Mouse (Mus musculus): ENCODE measurements around the gene Psapl1. TPM values are rescaled to one million over a fixed set of nuclear protein-coding genes. Genes with fewer than 3 reads are reported as not detected.

The Psapl1 gene
- polyA plus RNA-seq, 1 experiment from 2014 or later, result 61.4 TPM

DNA sequence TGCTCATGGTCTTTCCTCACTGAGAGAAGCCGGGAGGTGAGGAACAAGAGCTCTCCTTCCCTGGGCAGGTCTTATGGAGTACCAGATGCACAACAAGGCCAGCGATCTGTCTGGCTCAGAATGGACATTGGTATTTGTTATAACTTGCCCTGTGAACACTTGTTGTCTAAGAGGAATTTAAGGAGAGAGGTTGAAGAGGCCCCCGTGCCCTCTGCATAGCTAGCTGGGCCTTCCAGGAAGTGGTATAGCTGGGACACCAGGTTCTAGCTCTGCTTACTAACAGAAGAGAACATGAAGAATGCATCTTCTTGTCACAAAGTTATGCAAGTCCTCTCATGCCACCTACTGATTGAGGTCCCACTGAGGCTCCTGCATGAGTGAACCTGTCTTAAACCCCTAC lies 44.2 kb downstream of the Psapl1 start:
- Histone ChIP-seq H3K4me2 (replicated peaks) (no peak overlapping the region), H3K9ac (no peak overlapping the region), H3K36me3 (no peaks in the 10 kb centered on the region), H3K27me3 (no peaks in the 10 kb centered on the region), H3K27ac (replicated peaks) (no peak overlapping the region), H3K9me3 (replicated peaks) (no peaks in the 10 kb centered on the region), H3K4me1 (peaks cover 16% of the 10 kb centered on the region), H3K4me3 (replicated peaks) (no peak overlapping the region)
- 70% methylated on average over 3 of the region's 3 CpGs for WGBS
- ATAC-seq (ENCODE audit: insufficient number of reproducible peaks, low FRiP score, low TSS enrichment, low read depth), result no peak

DNA sequence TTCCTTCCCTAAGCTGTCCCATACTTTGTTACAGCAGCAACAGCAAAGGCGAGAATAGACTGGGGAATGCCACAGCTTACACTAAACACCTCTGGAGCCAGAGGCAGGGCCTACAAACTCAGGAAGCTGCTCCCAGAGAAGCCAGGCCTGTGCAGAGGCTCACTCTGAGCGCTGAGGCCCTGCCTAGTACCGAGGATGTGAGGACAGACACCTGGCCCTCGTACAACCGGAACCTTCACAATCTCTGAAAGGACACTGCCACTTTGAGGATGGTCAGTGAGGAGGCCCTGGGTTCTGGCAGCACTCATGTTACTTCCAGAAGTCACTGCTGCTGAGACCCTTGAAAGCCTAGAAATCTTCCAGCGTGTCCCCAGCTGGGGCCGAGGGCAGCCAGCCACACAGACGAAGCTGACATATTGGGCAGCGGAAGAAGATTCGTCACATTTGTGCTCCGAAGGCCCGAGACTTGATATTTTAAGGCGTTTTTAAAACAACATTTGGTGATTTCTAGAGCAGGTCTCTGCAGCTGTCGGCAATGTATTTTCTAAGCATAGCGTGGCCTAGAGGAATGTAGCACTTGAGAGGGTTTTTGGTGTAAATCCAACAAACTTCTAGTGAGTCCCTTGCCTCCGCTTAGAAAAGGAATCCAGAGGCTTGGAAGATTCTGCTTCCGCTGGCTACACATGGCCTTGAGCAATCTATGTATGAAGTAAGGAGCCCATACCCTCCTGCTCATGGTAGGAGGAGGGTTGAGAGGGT lies 49.1 kb downstream of the Psapl1 start:
- H3K4me2 ChIP-seq (replicated peaks), result no peak overlapping the region
- no peak overlapping the region for H3K4me3 ChIP-seq (replicated peaks)
- peaks cover 47% of the 10 kb centered on the region for H3K4me1 ChIP-seq
- H3K9ac ChIP-seq, result no peak overlapping the region
- peak overlapping the region; percentile 70 for H3K27ac ChIP-seq (replicated peaks)
- 52% methylated on average over 17 of the region's 17 CpGs for WGBS
- no peaks in the 10 kb centered on the region for H3K27me3 ChIP-seq
- H3K36me3 ChIP-seq, result no peaks in the 10 kb centered on the region
- no peak for ATAC-seq (ENCODE audit: insufficient number of reproducible peaks, low FRiP score, low TSS enrichment, low read depth)
- H3K9me3 ChIP-seq (replicated peaks), result no peaks in the 10 kb centered on the region

DNA sequence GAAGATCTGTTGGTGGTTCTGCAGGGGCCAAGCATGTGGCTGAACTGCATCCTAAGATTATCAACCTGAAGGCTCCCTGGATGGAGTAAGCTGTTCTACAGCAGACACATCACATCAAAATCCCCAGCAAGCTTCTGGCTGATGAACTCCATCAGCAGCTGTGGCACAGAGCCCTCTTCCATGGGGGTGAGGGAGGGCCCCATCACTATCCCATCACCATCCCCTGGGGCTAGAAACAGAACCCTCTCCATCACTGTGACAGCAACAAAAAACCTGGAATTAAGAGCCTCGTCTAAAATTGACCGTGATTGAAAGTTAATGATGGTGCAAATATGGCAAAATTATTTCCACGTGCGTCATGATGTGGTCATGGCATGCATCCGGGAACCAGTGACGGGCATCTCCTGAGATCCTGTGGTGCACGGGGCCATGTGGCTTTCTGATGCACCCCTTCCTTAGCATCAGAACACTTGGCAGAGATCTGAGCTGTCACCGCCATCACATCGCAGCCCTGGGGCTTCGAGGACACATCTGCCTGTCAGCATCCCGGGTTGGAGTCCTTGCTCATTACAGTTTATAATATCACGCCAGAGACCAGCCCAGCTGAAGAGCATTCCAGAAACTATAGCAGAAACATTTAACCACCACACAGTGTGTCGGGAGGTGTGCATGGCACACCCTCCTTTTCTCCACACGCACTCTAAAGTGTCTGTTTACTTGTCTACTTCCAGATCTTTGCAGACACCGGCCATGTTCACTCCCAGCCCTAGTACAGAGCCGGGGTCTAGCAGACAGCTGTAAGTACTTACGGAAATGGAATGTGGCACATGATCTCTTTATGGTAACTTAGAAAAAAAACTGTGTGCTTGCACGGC lies 51.1 kb downstream of the Psapl1 start:
- 0 out of 2 replicates have a peak overlapping the region, but pooled peaks have one; percentile 10 for H3K4me2 ChIP-seq (replicated peaks)
- no peak overlapping the region for H3K9ac ChIP-seq
- no peaks in the 10 kb centered on the region for H3K9me3 ChIP-seq (replicated peaks)
- peak; percentile 76 for ATAC-seq (ENCODE audit: insufficient number of reproducible peaks, low FRiP score, low TSS enrichment, low read depth)
- H3K4me1 ChIP-seq, result peaks cover 53% of the 10 kb centered on the region
- WGBS, result 15% methylated on average over 18 of the region's 18 CpGs
- no peak overlapping the region for H3K4me3 ChIP-seq (replicated peaks)
- peak overlapping the region; percentile 70 for H3K27ac ChIP-seq (replicated peaks)
- H3K27me3 ChIP-seq, result no peaks in the 10 kb centered on the region
- no peaks in the 10 kb centered on the region for H3K36me3 ChIP-seq

Other genes starting within 250 kb of the Psapl1 start
- gene Sorcs2, start 194.1 kb downstream of the Psapl1 start, polyA plus RNA-seq (2015; fragmentation: Nextera tagmentation; extraction: Ambion mirVana), result 25.3 and 26.2 TPM in 2 replicates